Comparison of ENCODE assay signal across 9 mouse cellular contexts in genomic region chr2:32360741-32361140, GRCm38 (mm10). TPM values are rescaled to one million over a fixed set of nuclear protein-coding genes. Genes with fewer than 3 reads are reported as not detected.
DNase-seq lines count a peak whose midpoint lies in the region; ATAC-seq lines count a peak whose summit lies in the region.
"Had no signal": no experiment of that assay in that cellular context is flagged by ENCODE, and none has a peak within 500 bp of the region (broad histone marks: within the 10 kb centered on the region; RNA-seq: fewer than 3 reads in every experiment).

No protein-coding gene starts in this region.

- H3K4me3 ChIP-seq in embryonic facial prominence, embryonic 12.5 days = peak overlapping the region; percentile 31
- H3K4me3 ChIP-seq in limb, embryonic 13.5 days = peak overlapping the region; percentile 38
- peak overlapping the region; percentile 22 for H3K4me3 ChIP-seq in midbrain, embryonic 16.5 days (ENCODE audit: low read depth, low read length)

- H3K9ac ChIP-seq in embryonic facial prominence, embryonic 12.5 days = peak overlapping the region; percentile 1; the same call in 1 of the 2 replicates
- peak overlapping the region; percentile 60; the same call in 1 of the 2 replicates for H3K9ac ChIP-seq in limb, embryonic 13.5 days
- H3K9ac ChIP-seq in midbrain, embryonic 16.5 days (ENCODE audit: low read depth, low read length) = no peak overlapping the region

- no peak for ATAC-seq in embryonic facial prominence, embryonic 12.5 days (ENCODE audit: insufficient number of reproducible peaks, insufficient read depth, low FRiP score, low TSS enrichment)
- ATAC-seq in limb, embryonic 13.5 days (ENCODE audit: low FRiP score, low read depth) = 0 out of 2 replicates have a peak, but pooled peaks have one; percentile 1
- no peak for ATAC-seq in midbrain, embryonic 16.5 days
- ATAC-seq: Patski had no signal

- H3K27ac ChIP-seq in embryonic facial prominence, embryonic 12.5 days = no peak overlapping the region
- no peak overlapping the region for H3K27ac ChIP-seq in limb, embryonic 13.5 days
- H3K27ac ChIP-seq in midbrain, embryonic 16.5 days (ENCODE audit: low read length) = no peak overlapping the region

- peak overlapping the region; percentile 59 for H3K4me2 ChIP-seq in embryonic facial prominence, embryonic 12.5 days (replicated peaks)
- H3K4me2 ChIP-seq in limb, embryonic 13.5 days (replicated peaks) = peak overlapping the region; percentile 73
- peak overlapping the region; percentile 55 for H3K4me2 ChIP-seq in midbrain, embryonic 16.5 days (ENCODE audit: low read length)

- H3K27me3 ChIP-seq in embryonic facial prominence, embryonic 12.5 days = no peaks in the 10 kb centered on the region
- H3K27me3 ChIP-seq in limb, embryonic 13.5 days = peaks cover 15% of the 10 kb centered on the region
- H3K27me3 ChIP-seq in midbrain, embryonic 16.5 days (ENCODE audit: control insufficient read depth, insufficient read depth, low read depth, low read length) = 0 out of 2 replicates have a peak, but pooled peaks cover 4% of the 10 kb centered on the region
- H3K27me3 ChIP-seq: Patski had no signal

- 3% methylated on average over 14 of the region's 14 CpGs for WGBS in embryonic facial prominence, embryonic 12.5 days
- WGBS in limb, embryonic 13.5 days = 4% methylated on average over 14 of the region's 14 CpGs
- WGBS in midbrain, embryonic 16.5 days = 5% methylated on average over 14 of the region's 14 CpGs

- H3K36me3 ChIP-seq in embryonic facial prominence, embryonic 12.5 days = peaks cover 5% of the 10 kb centered on the region; the same call in 1 of the 2 replicates
- peaks cover 11% of the 10 kb centered on the region for H3K36me3 ChIP-seq in limb, embryonic 13.5 days
- peaks cover 4% of the 10 kb centered on the region; the same call in 1 of the 2 replicates for H3K36me3 ChIP-seq in midbrain, embryonic 16.5 days (ENCODE audit: control insufficient read depth, insufficient read depth, low read length)

- DNase-seq in urinary bladder, postnatal 25 days (ENCODE audit: low spot score) = peak; percentile 58
- DNase-seq in urinary bladder, postnatal 10 days (ENCODE audit: low spot score) = no peak
- DNase-seq in heart, adult 8-10 months (ENCODE audit: low spot score) = peak; percentile 79
- peak; percentile 89 to 91 for DNase-seq in kidney, adult 8-10 months
- DNase-seq in spleen, postnatal 4 days (ENCODE audit: low spot score in 2 of 2) = peak; percentile 64 to 86

- H3K9me3 ChIP-seq in embryonic facial prominence, embryonic 12.5 days = no peaks in the 10 kb centered on the region
- no peaks in the 10 kb centered on the region for H3K9me3 ChIP-seq in limb, embryonic 13.5 days
- no peaks in the 10 kb centered on the region for H3K9me3 ChIP-seq in midbrain, embryonic 16.5 days (replicated peaks; ENCODE audit: control insufficient read depth, low read length, poor library complexity, severe bottlenecking)

- H3K4me1 ChIP-seq in embryonic facial prominence, embryonic 12.5 days = peaks cover 8% of the 10 kb centered on the region
- H3K4me1 ChIP-seq in limb, embryonic 13.5 days = peaks cover 20% of the 10 kb centered on the region
- H3K4me1 ChIP-seq in midbrain, embryonic 16.5 days (ENCODE audit: control insufficient read depth, insufficient read depth, low read length) = peaks cover 20% of the 10 kb centered on the region

RNA-seq across cellular contexts. Expression of gene Dnm1, which starts 7.6 kb away (rescaled TPM):
- 45.0 and 47.8 TPM in 2 replicates for polyA plus RNA-seq in embryonic facial prominence, embryonic 12.5 days (2016; fragmentation: Nextera tagmentation; extraction: Ambion mirVana)
- 1 to 10 TPM; 3.5 to 7.5 (median 4.6) TPM for total RNA-seq in heart, adult 8-10 months (2022)
- 32.4 and 32.5 TPM in 2 replicates for polyA plus RNA-seq in limb, embryonic 13.5 days (2015; fragmentation: Nextera tagmentation; extraction: Ambion mirVana)
- 55.1 and 66.3 TPM in 2 replicates for polyA plus RNA-seq in midbrain, embryonic 16.5 days (2015; fragmentation: Nextera tagmentation; extraction: Ambion mirVana)

RNA-seq across cellular contexts. Expression of gene Ciz1, which starts 8.6 kb away (rescaled TPM):
- polyA plus RNA-seq in embryonic facial prominence, embryonic 12.5 days (2016; fragmentation: Nextera tagmentation; extraction: Ambion mirVana) = 50.6 and 57.8 TPM in 2 replicates
- 10 to 100 TPM; 25.8 to 34.9 (median 28.0) TPM for total RNA-seq in heart, adult 8-10 months (2022)
- polyA plus RNA-seq in limb, embryonic 13.5 days (2015; fragmentation: Nextera tagmentation; extraction: Ambion mirVana) = 49.8 and 54.9 TPM in 2 replicates
- polyA plus RNA-seq in midbrain, embryonic 16.5 days (2015; fragmentation: Nextera tagmentation; extraction: Ambion mirVana) = 56.3 and 58.7 TPM in 2 replicates

RNA-seq across cellular contexts. Expression of gene 1110008P14Rik, which starts 21.0 kb away (rescaled TPM):
- polyA plus RNA-seq in embryonic facial prominence, embryonic 12.5 days (2016; fragmentation: Nextera tagmentation; extraction: Ambion mirVana) = 53.9 and 54.6 TPM in 2 replicates
- total RNA-seq in heart, adult 8-10 months (2022) = 10 to 100 TPM; 43.8 to 49.1 (median 45.3) TPM
- polyA plus RNA-seq in limb, embryonic 13.5 days (2015; fragmentation: Nextera tagmentation; extraction: Ambion mirVana) = 45.8 and 48.7 TPM in 2 replicates
- polyA plus RNA-seq in midbrain, embryonic 16.5 days (2015; fragmentation: Nextera tagmentation; extraction: Ambion mirVana) = 117 and 132 TPM in 2 replicates

RNA-seq across cellular contexts. Expression of gene Lcn2, which starts 27.3 kb away (rescaled TPM):
- 1.3 and 1.4 TPM in 2 replicates for polyA plus RNA-seq in embryonic facial prominence, embryonic 12.5 days (2016; fragmentation: Nextera tagmentation; extraction: Ambion mirVana)
- 1 to 10 TPM; 3.7 to 7.2 (median 6.4) TPM for total RNA-seq in heart, adult 8-10 months (2022)
- polyA plus RNA-seq in limb, embryonic 13.5 days (2015; fragmentation: Nextera tagmentation; extraction: Ambion mirVana) = 0.27 and 0.36 TPM in 2 replicates
- polyA plus RNA-seq in midbrain, embryonic 16.5 days (2015; fragmentation: Nextera tagmentation; extraction: Ambion mirVana) = 0.86 and 1.2 TPM in 2 replicates

RNA-seq across cellular contexts. Expression of gene Ptges2, which starts 35.0 kb away (rescaled TPM):
- 36.1 and 36.9 TPM in 2 replicates for polyA plus RNA-seq in embryonic facial prominence, embryonic 12.5 days (2016; fragmentation: Nextera tagmentation; extraction: Ambion mirVana)
- total RNA-seq in heart, adult 8-10 months (2022) = 10 to 100 TPM; 58.8 to 71.3 (median 63.6) TPM
- polyA plus RNA-seq in limb, embryonic 13.5 days (2015; fragmentation: Nextera tagmentation; extraction: Ambion mirVana) = 29.8 and 30.1 TPM in 2 replicates
- 50.7 and 51.4 TPM in 2 replicates for polyA plus RNA-seq in midbrain, embryonic 16.5 days (2015; fragmentation: Nextera tagmentation; extraction: Ambion mirVana)
